Mouse (Mus musculus) layer of hippocampus, postnatal 10 days (tissue): Measurements from ENCODE around the gene Exoc2. TPM values are rescaled to one million over a fixed set of nuclear protein-coding genes. Genes with fewer than 3 reads are reported as not detected.

ENCODE experiments used
- DNase-seq, 2 experiments: peaks; one replicate each; pipeline ENCODE4 v3.0.0; 2021; ENCODE audit warnings: low spot score in 2 of 2
- total RNA-seq, 2 experiments: library from RNA; stranded (reverse); gene quantifications; 2 replicates each; pipeline ENCODE4 v1.2.3; 2021

The Exoc2 gene
- total RNA-seq, 2 experiments from 2014 or later, result 46.3 to 46.4 TPM

- no peak for DNase-seq
Observed at GRCm38 (mm10) chr13:30974247-30974630, 346 bp upstream of the Exoc2 start.

- DNase-seq, result no peak
Observed at GRCm38 (mm10) chr13:30972102-30972501, 1.8 kb downstream of the Exoc2 start.

GRCm38 (mm10) chr13:30971047-30971446 lies 2.8 kb downstream of the Exoc2 start:
- no peak for DNase-seq

- DNase-seq, result no peak
Observed at GRCm38 (mm10) chr13:30968311-30968710, 5.6 kb downstream of the Exoc2 start.

- DNase-seq, result no peak
Observed at GRCm38 (mm10) chr13:30966507-30966911, 7.4 kb downstream of the Exoc2 start.

GRCm38 (mm10) chr13:30961932-30962331 lies 12.0 kb downstream of the Exoc2 start:
- DNase-seq, result no peak

GRCm38 (mm10) chr13:30960714-30961113 lies 13.2 kb downstream of the Exoc2 start:
- no peak for DNase-seq

- no peak for DNase-seq
Observed at GRCm38 (mm10) chr13:30953580-30953979, 20.3 kb downstream of the Exoc2 start.

- no peak for DNase-seq
Observed at GRCm38 (mm10) chr13:30952044-30952443, 21.8 kb downstream of the Exoc2 start.

- no peak for DNase-seq
Observed at GRCm38 (mm10) chr13:30949181-30949580, 24.7 kb downstream of the Exoc2 start.

GRCm38 (mm10) chr13:30947540-30947939 lies 26.4 kb downstream of the Exoc2 start, which contains the start of gene Hus1b:
TSS of gene Hus1b (minus strand) at chr13:30947759.
- DNase-seq, result no peak

- DNase-seq, result no peak
Observed at GRCm38 (mm10) chr13:30947129-30947528, 26.8 kb downstream of the Exoc2 start.

GRCm38 (mm10) chr13:30945788-30946187 lies 28.1 kb downstream of the Exoc2 start:
- DNase-seq, result no peak

- DNase-seq, result no peak
Observed at GRCm38 (mm10) chr13:30932972-30933371, 40.9 kb downstream of the Exoc2 start.

GRCm38 (mm10) chr13:30931613-30932012 lies 42.3 kb downstream of the Exoc2 start:
- no peak for DNase-seq

GRCm38 (mm10) chr13:30929119-30929518 lies 44.8 kb downstream of the Exoc2 start:
- DNase-seq, result no peak

- DNase-seq, result no peak
Observed at GRCm38 (mm10) chr13:30924269-30924668, 49.6 kb downstream of the Exoc2 start.

- no peak for DNase-seq
Observed at GRCm38 (mm10) chr13:30921914-30922313, 52.0 kb downstream of the Exoc2 start.

GRCm38 (mm10) chr13:30913757-30914156 lies 60.1 kb downstream of the Exoc2 start:
- no peak for DNase-seq

- no peak for DNase-seq
Observed at GRCm38 (mm10) chr13:30913028-30913427, 60.9 kb downstream of the Exoc2 start.

- DNase-seq, result no peak
Observed at GRCm38 (mm10) chr13:30911931-30912625, 61.8 kb downstream of the Exoc2 start.

- no peak for DNase-seq
Observed at GRCm38 (mm10) chr13:30910889-30911288, 63.0 kb downstream of the Exoc2 start.

- no peak for DNase-seq
Observed at GRCm38 (mm10) chr13:30902286-30902685, 71.6 kb downstream of the Exoc2 start.
